Mouse (Mus musculus) olfactory bulb, adult 2 months (tissue): ENCODE measurements around the gene Ada.

Source experiments
- CTCF ChIP-seq: fragments of 200-500 bp; IDR thresholded peaks from 2 replicates; pipeline ENCODE4 v1.5.1; 2012; ENCODE audit warnings: low read depth, mild to moderate bottlenecking, low read length, moderate library complexity; ENCODE audit not compliant: insufficient read depth
- POLR2A ChIP-seq: fragments of 200-500 bp; IDR thresholded peaks from 2 replicates; pipeline ENCODE4 v1.6.1; 2012; ENCODE audit warnings: mild to moderate bottlenecking, low read depth, low read length, moderate library complexity; ENCODE audit not compliant: insufficient read depth

DNA sequence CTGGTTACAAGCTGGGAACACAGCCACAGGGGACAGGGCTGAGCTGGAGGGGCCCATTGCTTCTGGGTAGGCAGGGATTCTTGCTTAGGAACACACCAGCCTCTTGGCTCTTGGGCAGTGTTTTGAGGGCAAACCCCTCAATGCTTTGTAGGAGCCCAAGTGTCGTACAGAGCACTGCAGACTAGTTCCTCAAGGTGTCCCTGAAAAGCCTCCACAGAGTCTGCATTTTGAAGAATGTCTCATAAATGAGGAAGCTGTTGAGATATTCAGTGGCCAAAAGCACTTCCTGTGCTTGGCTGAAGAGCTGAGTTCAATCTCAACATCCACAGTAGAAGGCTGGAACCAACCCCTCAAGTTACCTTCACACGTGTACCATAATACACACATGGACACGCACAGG, 73.3 kb downstream of the Ada start:
- TF ChIP-seq CTCF: no peak
- TF ChIP-seq POLR2A: no peak
